In genomic region chr2:78886446-78886845, GRCm38 (mm10) we compare ENCODE assay signal across 26 mouse cellular contexts.
"Had no signal": no experiment of that assay in that cellular context is flagged by ENCODE, and none has a peak within 500 bp of the region (broad histone marks: within the 10 kb centered on the region; RNA-seq: fewer than 3 reads in every experiment).

No protein-coding gene starts in this region.

- H3K9me3 ChIP-seq: heart, embryonic 13.5 days; heart, embryonic 15.5 days; hindbrain, embryonic 13.5 days; hindbrain, embryonic 15.5 days; kidney, embryonic 15.5 days; limb, embryonic 13.5 days; limb, embryonic 15.5 days had no signal

- H3K4me2 ChIP-seq: heart, embryonic 11.5 days; heart, embryonic 13.5 days; heart, embryonic 15.5 days; hindbrain, embryonic 13.5 days; hindbrain, embryonic 15.5 days; kidney, embryonic 15.5 days; limb, embryonic 13.5 days; limb, embryonic 15.5 days had no signal

- H3K36me3 ChIP-seq: heart, embryonic 15.5 days; hindbrain, embryonic 13.5 days; hindbrain, embryonic 15.5 days; kidney, embryonic 15.5 days; limb, embryonic 13.5 days; limb, embryonic 15.5 days had no signal

- H3K4me1 ChIP-seq: limb, embryonic 15.5 days had no signal

- H3K9ac ChIP-seq: heart, embryonic 13.5 days; heart, embryonic 15.5 days; hindbrain, embryonic 13.5 days; hindbrain, embryonic 15.5 days; kidney, embryonic 15.5 days; limb, embryonic 13.5 days; limb, embryonic 15.5 days had no signal

- ATAC-seq: hindbrain, postnatal 0 days; intestine, embryonic 16.5 days had no signal

- DNase-seq: gastrocnemius, adult 2 months; gastrocnemius, postnatal 10 days; gastrocnemius, postnatal 25 days; heart, adult 11 months; heart, adult 2 months; heart, postnatal 14 days; heart, postnatal 36 days; kidney, adult 11 months; kidney, adult 2 months; kidney, adult 9 months; kidney, postnatal 14 days; kidney, postnatal 36 days; layer of hippocampus, adult 9-11 months; layer of hippocampus, postnatal 36 days had no signal

- H3K4me3 ChIP-seq: gastrocnemius, adult 2 months; heart, adult 2 months; heart, embryonic 13.5 days; heart, embryonic 15.5 days; hindbrain, embryonic 13.5 days; hindbrain, embryonic 15.5 days; kidney, embryonic 15.5 days; left cerebral cortex, adult 2 months; limb, embryonic 13.5 days; limb, embryonic 15.5 days had no signal

- H3K27ac ChIP-seq: gastrocnemius, adult 2 months; heart, adult 2 months; heart, embryonic 13.5 days; heart, embryonic 15.5 days; hindbrain, embryonic 13.5 days; hindbrain, embryonic 15.5 days; hindbrain, postnatal 0 days; kidney, embryonic 15.5 days; kidney, postnatal 0 days; left cerebral cortex, adult 2 months; limb, embryonic 13.5 days; limb, embryonic 15.5 days had no signal

- H3K27me3 ChIP-seq: heart, embryonic 13.5 days; heart, embryonic 15.5 days; hindbrain, embryonic 13.5 days; hindbrain, embryonic 15.5 days; kidney, embryonic 15.5 days; limb, embryonic 13.5 days; limb, embryonic 15.5 days had no signal
